Mouse (Mus musculus) B cell, adult (primary cell): ENCODE measurements around the gene Pnisr. TPM values are rescaled to one million over a fixed set of nuclear protein-coding genes. Genes with fewer than 3 reads are reported as not detected.

Experiments used
- total RNA-seq: library from RNA; stranded (reverse); gene quantifications from 4 replicates; pipeline ENCODE4 v1.2.4, GENCODE M21; 2023; ENCODE audit not compliant: inconsistent age

Gene Pnisr
- 212 to 265 TPM (median 254 TPM) in 4 replicates for total RNA-seq

GRCm38 (mm10) chr4:21847481-21848286, at the start of gene Pnisr:
Gene Pnisr, plus strand, starts transcription at chr4:21847583.

GRCm38 (mm10) chr4:21879565-21880220, 32.3 kb downstream of the Pnisr start, which contains the start of gene Coq3:
Gene Coq3, plus strand, starts transcription at chr4:21879673.

Other genes with a start within 250 kb of the Pnisr start
- not detected in 4 replicates for gene Prdm13, start 161.6 kb upstream of the Pnisr start, total RNA-seq
- gene Ccnc, start 119.9 kb upstream of the Pnisr start, total RNA-seq: 25.5 to 30.2 TPM (median 28.7 TPM) in 4 replicates
- gene Usp45, start 80.4 kb upstream of the Pnisr start, total RNA-seq: 18.9 to 23.4 TPM (median 20.4 TPM) in 4 replicates
- gene Tstd3, start 80.4 kb upstream of the Pnisr start, total RNA-seq: 3.7 to 5.7 TPM (median 4.8 TPM) in 4 replicates
- 1.5 to 2.2 TPM (median 1.6 TPM) in 4 replicates for gene Coq3, start 32.1 kb downstream of the Pnisr start, total RNA-seq
- gene Faxc, start 83.7 kb downstream of the Pnisr start, total RNA-seq: 0.19 TPM in 1 of 4 replicates, not detected in the others